Mouse (Mus musculus) liver, postnatal 0 days (tissue): ENCODE measurements around the gene Xpo4.

ENCODE experiments used
- CTCF ChIP-seq: sonication (generic); IDR thresholded peaks from 2 replicates; pipeline ENCODE4 v1.5.1; 2016; ENCODE audit warnings: antibody characterized with exemption, low read depth
- EP300 ChIP-seq: IDR thresholded peaks from 2 replicates; pipeline ENCODE4 v1.6.1; 2016; ENCODE audit warnings: antibody characterized with exemption, low read depth, mild to moderate bottlenecking

GRCm38 (mm10) chr14:57708580-57708979, 43.4 kb upstream of the Xpo4 start:
- TF ChIP-seq EP300: no peak
- TF ChIP-seq CTCF: no peak
